Mouse (Mus musculus) gastrocnemius, postnatal 4 days (tissue): ENCODE measurements at regions not wholly inside any gene's neighbourhood (a gene's known extent, or its start where the extent isn't known, plus 50 kb on each side); places are given as distances from the start of the nearest gene placed in this dataset.
"Not testable (repeated sequence)": the region's sequence is repeated elsewhere in the genome, so short reads cannot be mapped to it uniquely, and the experiment has no call there.

ENCODE experiments used
- DNase-seq, 2 experiments: peaks; one replicate each; pipeline ENCODE4 v3.0.0; 2021 to 2022; ENCODE audit warnings: low spot score in 2 of 2, mixed read lengths in 2 of 2

- no peak for DNase-seq
These were observed 133.4 kb upstream of the Ajap1 start for GRCm38 (mm10) chr4:153616058-153616457.

DNA sequence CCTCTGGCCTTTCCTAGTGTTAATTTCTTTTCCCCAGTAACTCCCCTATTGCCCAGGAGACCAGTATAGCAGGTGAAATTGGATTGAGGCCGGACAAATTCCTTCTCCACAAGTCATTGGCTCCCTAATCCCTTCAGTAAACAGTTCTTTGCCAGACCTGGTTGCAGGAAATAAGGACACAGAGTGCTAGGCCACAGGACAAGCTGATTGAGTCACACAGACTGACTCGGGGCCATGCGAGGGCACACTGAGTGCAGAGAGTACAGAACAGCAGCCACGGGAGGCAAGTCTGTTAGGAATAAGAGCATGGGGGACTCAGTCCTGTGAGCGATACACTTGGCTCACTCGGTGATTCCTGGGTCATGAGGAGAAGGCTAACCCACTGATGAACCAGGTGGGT lies 134.3 kb upstream of the Ajap1 start:
- no peak for DNase-seq

DNA sequence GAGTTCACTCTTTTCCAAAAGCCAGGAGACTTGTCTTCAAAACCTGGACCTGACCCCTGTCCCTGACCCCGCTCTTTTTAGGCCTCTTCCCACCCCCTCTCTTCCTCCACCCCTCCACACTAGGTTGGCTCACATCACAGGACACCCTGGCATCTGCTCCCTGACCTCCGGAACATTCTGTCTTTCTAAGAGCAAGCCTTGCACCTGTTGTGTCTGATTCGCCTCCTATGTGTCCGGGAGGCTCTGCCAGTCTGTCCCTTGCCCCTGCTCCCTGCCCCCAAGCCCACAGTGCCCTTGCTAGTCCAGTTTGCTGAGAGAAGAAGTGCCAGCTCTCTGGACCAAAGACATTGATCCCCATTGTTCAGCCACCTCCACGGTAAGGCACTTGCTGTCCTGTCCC lies 138.3 kb upstream of the Ajap1 start:
- DNase-seq: no peak

- DNase-seq: no peak
These were observed 148.6 kb upstream of the Ajap1 start for GRCm38 (mm10) chr4:153631161-153631560.

DNA sequence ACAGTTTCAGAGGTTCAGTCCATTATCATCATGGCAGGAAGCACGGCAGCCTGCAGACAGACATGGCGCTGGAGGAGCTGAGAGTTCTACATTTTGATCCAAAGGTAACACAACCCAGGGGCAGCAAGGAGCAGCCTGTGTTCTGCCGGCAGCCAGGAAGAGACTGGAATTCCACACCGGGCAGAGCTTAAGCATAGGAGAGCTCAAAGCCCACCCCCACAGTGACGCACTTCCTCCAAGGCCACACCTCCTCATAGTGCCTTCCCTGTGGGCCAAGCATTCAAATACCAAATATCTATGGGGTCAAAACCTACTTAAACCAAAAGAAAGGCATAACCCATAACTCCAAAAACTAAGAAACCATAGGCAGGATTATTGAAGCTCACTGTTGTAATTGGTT lies 149.4 kb upstream of the Ajap1 start:
- DNase-seq: no peak

DNA sequence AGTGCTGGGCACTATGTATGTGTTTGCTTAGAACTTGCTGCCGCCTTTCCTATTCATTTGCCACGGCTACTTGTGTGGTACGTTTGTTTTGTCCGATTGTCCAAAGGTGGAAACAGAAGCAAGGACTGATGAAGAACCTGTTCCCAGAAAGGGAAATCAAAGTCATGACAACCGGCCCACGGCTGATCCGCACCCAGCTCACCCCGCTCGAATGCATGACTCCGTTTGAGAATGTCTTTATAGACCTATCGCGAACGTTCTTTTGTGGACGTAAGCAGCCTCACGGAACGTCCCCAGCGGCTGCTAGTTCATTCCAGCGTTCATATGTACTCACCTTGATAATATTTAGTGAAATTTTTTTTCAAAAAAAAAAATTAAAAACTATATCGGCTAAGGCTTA lies 149.9 kb upstream of the Ajap1 start:
- no peak for DNase-seq

- DNase-seq: no peak
These were observed 150.6 kb upstream of the Ajap1 start for GRCm38 (mm10) chr4:153633260-153633659.

- DNase-seq: no peak
These were observed 151.7 kb upstream of the Ajap1 start for GRCm38 (mm10) chr4:153634221-153634881.

- DNase-seq: no peak
These were observed 155.4 kb upstream of the Ajap1 start for GRCm38 (mm10) chr4:153637989-153638388.

DNA sequence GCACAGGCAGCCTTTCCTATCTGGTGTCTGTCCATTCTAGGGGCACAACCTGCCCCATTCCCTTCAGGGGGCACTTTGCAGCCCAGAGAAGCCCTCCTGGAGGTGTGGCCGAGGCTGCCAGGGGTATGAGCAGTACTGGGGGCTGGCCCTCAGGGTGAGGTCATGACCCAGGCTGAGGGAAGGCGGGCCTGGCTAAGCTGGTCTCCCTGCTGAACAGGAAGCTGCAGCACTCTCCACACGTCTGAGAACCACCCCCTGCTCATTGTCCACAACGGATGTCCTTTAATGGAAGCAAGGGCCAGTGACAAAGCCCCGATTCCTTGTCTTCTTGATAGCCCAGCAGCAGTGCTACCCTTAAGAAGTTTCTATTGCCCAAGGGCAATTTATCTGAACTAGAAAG lies 169.2 kb upstream of the Ajap1 start:
- DNase-seq: no peak

- DNase-seq: no peak
These were observed 170.2 kb upstream of the Ajap1 start for GRCm38 (mm10) chr4:153652841-153653240.

DNA sequence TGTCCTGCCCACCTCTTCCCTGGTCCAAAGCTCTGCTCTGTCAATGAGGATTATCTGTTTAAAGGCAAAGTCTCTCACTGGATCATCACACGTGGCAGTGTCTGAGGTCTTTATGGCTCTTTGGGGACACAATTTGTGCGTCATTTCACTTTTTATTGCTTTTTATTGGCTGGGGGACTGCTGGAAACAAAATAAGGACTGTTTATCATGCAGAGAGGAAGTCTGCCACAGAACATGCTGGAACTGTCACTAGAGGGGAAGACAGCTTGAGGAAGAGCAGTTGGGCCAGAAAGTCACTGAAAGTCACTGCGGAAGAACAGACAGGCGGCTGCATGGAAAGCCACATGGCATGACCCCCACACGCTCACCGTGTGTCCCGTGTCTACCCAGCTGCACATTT lies 180.1 kb upstream of the Ajap1 start:
- DNase-seq: no peak

DNA sequence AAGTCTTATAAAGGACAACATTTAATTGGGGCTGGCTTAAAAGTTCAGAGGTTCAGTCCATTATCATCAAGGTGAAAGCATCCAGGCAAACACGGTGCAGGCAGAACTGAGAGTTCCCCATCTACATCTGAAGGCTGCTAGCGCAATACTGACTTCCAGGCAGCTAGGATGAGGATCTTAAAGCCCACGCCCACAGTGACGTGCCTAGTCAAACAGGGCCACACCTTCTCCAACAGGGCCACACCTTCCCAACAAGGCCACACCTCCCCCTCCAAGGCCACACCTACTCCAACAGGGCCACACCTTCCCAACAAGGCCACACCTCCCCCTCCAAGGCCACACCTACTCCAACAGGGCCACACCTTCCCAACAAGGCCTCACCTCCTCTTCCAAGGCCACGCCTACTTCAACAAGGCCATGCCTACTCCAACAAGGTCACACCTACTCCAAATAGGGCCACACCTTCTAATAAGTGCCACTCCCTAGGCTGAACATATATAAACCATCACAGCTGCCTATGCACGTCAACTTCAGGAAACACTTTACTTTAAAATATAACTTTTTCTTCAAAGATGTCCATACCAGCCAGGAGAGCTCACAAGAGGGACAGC lies 184.1 kb upstream of the Ajap1 start:
- DNase-seq: not testable (repeated sequence)

- no peak for DNase-seq
These were observed 186.5 kb upstream of the Ajap1 start for GRCm38 (mm10) chr4:153669070-153669469.

DNA sequence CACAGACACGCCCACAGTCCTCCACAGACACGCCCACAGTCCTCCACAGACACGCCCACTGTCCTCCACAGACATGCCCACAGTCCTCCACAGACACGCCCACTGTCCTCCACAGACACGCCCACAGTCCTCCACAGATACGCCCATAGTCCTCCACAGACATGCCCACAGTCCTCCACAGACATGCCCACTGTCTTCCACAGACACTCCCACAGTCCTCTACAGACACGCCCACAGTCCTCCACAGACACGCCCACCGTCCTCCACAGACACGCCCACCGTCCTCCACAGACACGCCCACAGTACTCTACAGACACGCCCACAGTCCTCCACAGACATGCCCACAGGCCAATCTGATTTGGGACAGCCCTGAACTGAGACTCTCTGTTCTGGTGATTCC lies 187.6 kb upstream of the Ajap1 start:
- DNase-seq: no peak

GRCm38 (mm10) chr4:153675431-153675830 lies 192.8 kb upstream of the Ajap1 start:
- no peak for DNase-seq

- DNase-seq: peak in 1 of 2 experiments; percentile 53
These were observed 196.5 kb upstream of the Ajap1 start for GRCm38 (mm10) chr4:153679151-153679550.

- DNase-seq: no peak
These were observed 205.8 kb upstream of the Ajap1 start for GRCm38 (mm10) chr4:153688441-153688840.

DNA sequence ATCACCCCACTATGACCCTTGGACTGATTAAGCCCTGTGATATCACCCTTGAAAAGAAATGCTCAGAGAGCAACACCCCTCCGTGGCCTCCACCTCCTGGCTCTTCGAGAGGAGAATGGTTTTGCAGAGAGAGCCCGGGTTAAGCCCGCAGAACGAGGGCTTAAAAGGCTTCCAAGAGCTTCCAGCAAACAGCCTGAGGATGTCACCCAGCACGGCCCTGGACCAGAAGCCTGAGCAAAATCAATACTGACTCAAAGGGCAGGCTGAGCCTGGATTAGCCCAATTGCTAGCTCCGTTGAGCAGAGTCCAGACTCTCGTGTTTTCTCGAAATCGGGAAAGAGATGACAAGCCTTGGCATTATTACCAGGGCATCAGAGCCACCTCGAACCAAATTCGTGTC lies 211.3 kb upstream of the Ajap1 start:
- no peak for DNase-seq

GRCm38 (mm10) chr4:153696426-153697040 lies 213.9 kb upstream of the Ajap1 start:
- no peak for DNase-seq

DNA sequence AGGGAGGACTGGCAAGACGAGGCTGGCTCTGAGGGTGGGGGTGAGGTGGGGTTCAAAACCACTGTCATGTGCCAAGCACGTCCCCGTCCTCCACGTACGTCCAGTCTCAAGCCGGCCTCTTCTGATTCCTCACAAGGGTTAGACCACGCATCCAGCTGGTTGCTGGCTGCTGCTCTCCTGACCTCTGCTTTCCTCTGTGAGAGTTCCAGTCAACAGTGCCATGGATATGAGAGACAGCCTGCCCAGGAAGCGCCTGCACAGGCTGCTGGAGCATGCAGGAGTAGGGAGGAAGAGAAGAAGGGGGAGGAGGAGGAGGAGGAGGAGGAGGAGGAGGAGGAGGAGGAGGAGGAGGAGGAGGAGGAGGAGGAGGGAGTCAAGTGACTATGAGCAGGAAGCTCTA lies 224.6 kb upstream of the Ajap1 start:
- no peak for DNase-seq

- DNase-seq: no peak
These were observed 232.5 kb upstream of the Ajap1 start for GRCm38 (mm10) chr4:153714995-153715645.
